Mouse (Mus musculus): ENCODE measurements around the gene Slc25a36.

- no peak for TF ChIP-seq CTCF (IDR thresholded peaks at IDR 0.05; ENCODE audit: extremely low read depth, insufficient read depth, insufficient read length, insufficient replicate concordance)
- no peak for TF ChIP-seq POLR2A (IDR thresholded peaks at IDR 0.05; ENCODE audit: low read depth, low read length)
Observed at GRCm38 (mm10) chr9:97055906-97056305, 55.1 kb downstream of the Slc25a36 start.
